Mouse (Mus musculus) NIH3T3 (cell line): Measurements from ENCODE around the gene Slc25a34.

Experiments
- DNase-seq: peaks from one replicate; pipeline ENCODE4 v3.0.0-alpha.2; 2012; ENCODE audit warnings: low read depth

Slc25a34 gene

GRCm38 (mm10) chr4:141581051-141581450 lies 42.6 kb downstream of the Slc25a34 start:
- DNase-seq = no peak

GRCm38 (mm10) chr4:141578833-141579232 lies 44.8 kb downstream of the Slc25a34 start:
- no peak for DNase-seq

- DNase-seq = peak; percentile 43
Observed at GRCm38 (mm10) chr4:141576877-141577276, 46.7 kb downstream of the Slc25a34 start.

- DNase-seq = no peak
Observed at GRCm38 (mm10) chr4:141576404-141576803, 47.2 kb downstream of the Slc25a34 start.

GRCm38 (mm10) chr4:141574789-141575702 lies 48.6 kb downstream of the Slc25a34 start:
- peak; percentile 92 for DNase-seq

GRCm38 (mm10) chr4:141573359-141573966 lies 50.2 kb downstream of the Slc25a34 start:
- DNase-seq = peak; percentile 91

- no peak for DNase-seq
Observed at GRCm38 (mm10) chr4:141572668-141573358, 50.8 kb downstream of the Slc25a34 start.

- no peak for DNase-seq
Observed at GRCm38 (mm10) chr4:141571934-141572333, 51.7 kb downstream of the Slc25a34 start.

- DNase-seq = no peak
Observed at GRCm38 (mm10) chr4:141571337-141571739, 52.3 kb downstream of the Slc25a34 start.

- no peak for DNase-seq
Observed at GRCm38 (mm10) chr4:141570821-141571220, 52.8 kb downstream of the Slc25a34 start.

- no peak for DNase-seq
Observed at GRCm38 (mm10) chr4:141570004-141570403, 53.6 kb downstream of the Slc25a34 start.

- DNase-seq = peak; percentile 57
Observed at GRCm38 (mm10) chr4:141568966-141569365, 54.7 kb downstream of the Slc25a34 start.
